Mouse (Mus musculus): ENCODE data around the gene Fam136a. TPM values are rescaled to one million over a fixed set of nuclear protein-coding genes. Genes with fewer than 3 reads are reported as not detected.

Gene Fam136a
- polyA plus RNA-seq, 1 experiment from 2014 or later, result 167 TPM

DNA sequence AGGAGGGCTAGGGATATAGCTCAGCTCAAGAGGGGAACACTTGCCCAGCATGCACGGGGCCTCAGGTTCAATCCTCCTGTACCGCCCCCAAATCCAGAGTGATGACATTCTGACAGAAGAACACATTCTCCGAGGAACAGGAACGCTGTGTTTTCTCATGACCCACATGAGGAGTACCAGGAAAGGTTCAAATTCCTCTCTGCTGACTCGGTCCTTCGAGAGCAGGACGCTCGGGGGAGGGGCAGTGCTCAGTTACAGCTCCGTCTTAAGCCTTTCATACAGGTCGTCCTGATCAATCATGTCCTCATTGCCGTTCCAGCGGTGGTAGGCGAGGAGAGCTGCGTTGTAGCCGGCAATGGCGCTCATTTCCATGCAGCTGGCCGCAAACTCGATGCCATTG is 23.0 kb downstream of the Fam136a start:
- no peak for ATAC-seq
- Histone ChIP-seq H3K9ac (no peak overlapping the region), H3K36me3 (peaks cover 41% of the 10 kb centered on the region), H3K9me3 (no peaks in the 10 kb centered on the region), H3K4me3 (replicated peaks) (no peak overlapping the region), H3K27me3 (replicated peaks) (no peaks in the 10 kb centered on the region), H3K4me2 (replicated peaks) (no peak overlapping the region), H3K4me1 (replicated peaks) (no peaks in the 10 kb centered on the region), H3K27ac (no peak overlapping the region)
- 79% methylated on average over 18 of the region's 18 CpGs for WGBS

DNA sequence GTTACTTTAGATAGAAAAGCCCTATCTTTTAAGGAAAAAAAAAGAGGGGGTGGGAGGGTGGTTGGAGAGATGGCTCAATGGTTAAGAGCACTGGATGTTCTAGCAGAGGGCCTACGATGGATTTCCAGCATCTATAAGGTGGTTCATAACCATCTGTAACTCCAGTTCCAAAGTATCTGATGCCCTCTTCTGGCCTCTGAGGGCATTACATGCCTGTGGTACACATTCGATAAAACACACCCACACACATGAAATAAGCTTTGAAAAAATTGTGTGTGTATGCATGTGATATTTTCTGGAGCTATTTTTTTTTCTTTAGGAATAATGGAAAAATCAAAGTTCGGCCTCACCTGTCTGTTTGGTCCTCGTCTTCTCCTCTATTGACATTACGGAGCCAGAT is 25.9 kb downstream of the Fam136a start:
- Histone ChIP-seq H3K27me3 (replicated peaks) (no peaks in the 10 kb centered on the region), H3K9ac (no peak overlapping the region), H3K4me1 (replicated peaks) (peaks cover 6% of the 10 kb centered on the region; the same call in 1 of the 2 replicates), H3K4me2 (replicated peaks) (no peak overlapping the region), H3K36me3 (peaks cover 41% of the 10 kb centered on the region), H3K4me3 (replicated peaks) (no peak overlapping the region), H3K27ac (no peak overlapping the region), H3K9me3 (no peaks in the 10 kb centered on the region)
- 87% methylated on average over 5 of the region's 5 CpGs for WGBS
- no peak for ATAC-seq

DNA sequence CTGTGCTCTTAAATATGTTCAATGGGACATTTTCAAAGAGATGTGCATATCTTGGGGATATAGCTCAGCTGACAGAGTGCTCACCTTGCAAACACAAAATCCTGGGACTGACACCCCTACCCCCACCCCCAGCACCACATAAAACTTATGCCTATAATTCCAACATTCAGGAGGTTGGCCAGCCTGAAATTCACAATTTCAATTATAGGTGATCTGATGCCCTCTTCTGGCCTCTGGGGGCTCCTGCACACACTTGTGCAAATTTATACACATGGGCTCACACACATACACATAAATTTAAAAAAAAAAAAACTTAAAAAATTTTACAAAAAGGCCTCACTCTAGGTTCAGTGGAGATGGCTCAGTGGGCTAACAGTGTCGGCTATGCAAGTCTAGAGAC is 27.7 kb downstream of the Fam136a start:
- 97% methylated on average over 1 of the region's 1 CpGs for WGBS
- Histone ChIP-seq H3K4me2 (replicated peaks) (no peak overlapping the region), H3K36me3 (peaks cover 36% of the 10 kb centered on the region), H3K9me3 (no peaks in the 10 kb centered on the region), H3K4me1 (replicated peaks) (peaks cover 12% of the 10 kb centered on the region), H3K27ac (no peak overlapping the region), H3K27me3 (replicated peaks) (no peaks in the 10 kb centered on the region), H3K4me3 (replicated peaks) (no peak overlapping the region), H3K9ac (no peak overlapping the region)
- ATAC-seq, result no peak

DNA sequence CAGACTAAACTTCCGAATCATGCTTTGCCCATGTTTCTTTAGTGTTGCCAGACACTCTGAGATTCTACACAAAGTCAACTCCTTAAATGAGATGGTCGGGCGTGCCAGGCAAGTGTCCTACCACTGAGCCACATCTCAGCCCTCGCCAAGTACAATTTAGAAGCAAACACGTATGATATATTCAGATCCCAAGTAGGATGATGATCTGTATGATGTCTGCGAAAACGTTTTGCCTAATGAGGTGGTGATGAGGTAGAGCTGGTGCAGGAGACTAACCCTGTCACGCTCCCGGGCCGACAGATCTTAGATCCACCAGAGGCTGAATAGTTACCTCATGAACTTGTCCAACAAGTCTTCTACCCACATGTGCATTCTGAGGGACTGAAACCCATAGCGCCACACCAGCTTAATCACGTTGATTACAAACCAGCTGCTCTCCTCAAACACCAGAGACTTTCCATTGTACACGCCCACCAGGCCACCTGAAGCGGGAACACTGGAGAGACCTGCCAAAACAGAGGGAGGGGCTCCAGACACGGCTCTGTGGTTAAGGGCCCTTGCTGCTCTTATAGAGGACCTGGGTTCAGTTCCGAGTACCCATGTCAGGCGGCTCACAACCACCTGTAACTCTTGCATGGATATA is 28.8 kb downstream of the Fam136a start:
- no peak overlapping the region for H3K4me2 ChIP-seq (replicated peaks)
- no peaks in the 10 kb centered on the region for H3K27me3 ChIP-seq (replicated peaks)
- no peak overlapping the region for H3K9ac ChIP-seq
- ATAC-seq, result no peak
- H3K4me1 ChIP-seq (replicated peaks), result peaks cover 12% of the 10 kb centered on the region
- H3K4me3 ChIP-seq (replicated peaks), result no peak overlapping the region
- no peak overlapping the region for H3K27ac ChIP-seq
- H3K36me3 ChIP-seq, result peaks cover 27% of the 10 kb centered on the region
- WGBS, result 84% methylated on average over 17 of the region's 17 CpGs
- no peaks in the 10 kb centered on the region for H3K9me3 ChIP-seq

DNA sequence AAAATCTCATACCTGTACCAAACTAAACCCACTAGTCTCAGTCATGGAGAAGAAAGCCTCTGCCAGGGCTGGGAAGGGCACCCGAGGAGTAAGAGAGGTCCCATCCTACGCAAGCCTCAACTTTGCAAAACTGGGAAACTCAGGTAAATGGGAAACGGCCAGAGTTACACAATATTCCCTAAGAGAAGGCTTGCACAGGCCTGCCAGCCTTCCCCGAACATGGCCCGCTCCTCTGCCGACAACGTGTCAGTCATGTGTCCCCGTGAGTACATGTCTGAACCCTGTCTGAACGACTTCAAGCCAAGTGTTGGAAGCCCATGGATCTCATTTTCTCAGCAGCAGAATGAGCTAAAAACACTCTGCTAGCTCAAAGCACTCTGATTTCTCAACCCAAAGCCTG is 29.6 kb downstream of the Fam136a start:
- Histone ChIP-seq H3K36me3 (peaks cover 22% of the 10 kb centered on the region), H3K9me3 (no peaks in the 10 kb centered on the region), H3K4me2 (replicated peaks) (peak overlapping the region; percentile 73; the same call in 1 of the 2 replicates), H3K9ac (no peak overlapping the region), H3K4me1 (replicated peaks) (peaks cover 12% of the 10 kb centered on the region), H3K27ac (no peak overlapping the region), H3K4me3 (replicated peaks) (no peak overlapping the region), H3K27me3 (replicated peaks) (no peaks in the 10 kb centered on the region)
- ATAC-seq, result no peak
- 92% methylated on average over 9 of the region's 9 CpGs for WGBS

DNA sequence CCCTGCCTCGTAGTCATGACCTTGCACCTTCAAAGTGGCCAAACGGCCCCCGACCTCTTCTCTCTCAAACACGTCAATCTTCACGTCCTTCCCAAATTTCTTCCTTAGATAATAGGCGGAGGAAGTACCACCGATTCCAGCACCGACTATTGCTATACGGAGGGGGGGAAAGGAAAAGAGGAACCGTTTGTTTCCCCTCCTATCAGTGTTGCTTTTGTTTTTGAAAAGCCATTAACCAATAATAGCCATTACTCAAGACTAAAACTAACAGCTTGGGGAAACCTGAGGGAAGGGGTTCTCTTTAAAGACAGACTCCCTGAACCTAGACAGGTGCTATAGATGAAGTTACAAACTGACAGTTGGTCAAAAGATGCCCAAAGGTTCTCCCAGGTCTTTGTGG is 30.5 kb downstream of the Fam136a start:
- Histone ChIP-seq H3K27ac (peak overlapping the region; percentile 78; the same call in 1 of the 2 replicates), H3K9me3 (no peaks in the 10 kb centered on the region), H3K27me3 (replicated peaks) (no peaks in the 10 kb centered on the region), H3K4me1 (replicated peaks) (peaks cover 15% of the 10 kb centered on the region), H3K36me3 (peaks cover 15% of the 10 kb centered on the region), H3K4me2 (replicated peaks) (peak overlapping the region; percentile 73), H3K4me3 (replicated peaks) (peak overlapping the region; percentile 73), H3K9ac (peak overlapping the region; percentile 75)
- no peak for ATAC-seq
- WGBS, result 29% methylated on average over 10 of the region's 10 CpGs

DNA sequence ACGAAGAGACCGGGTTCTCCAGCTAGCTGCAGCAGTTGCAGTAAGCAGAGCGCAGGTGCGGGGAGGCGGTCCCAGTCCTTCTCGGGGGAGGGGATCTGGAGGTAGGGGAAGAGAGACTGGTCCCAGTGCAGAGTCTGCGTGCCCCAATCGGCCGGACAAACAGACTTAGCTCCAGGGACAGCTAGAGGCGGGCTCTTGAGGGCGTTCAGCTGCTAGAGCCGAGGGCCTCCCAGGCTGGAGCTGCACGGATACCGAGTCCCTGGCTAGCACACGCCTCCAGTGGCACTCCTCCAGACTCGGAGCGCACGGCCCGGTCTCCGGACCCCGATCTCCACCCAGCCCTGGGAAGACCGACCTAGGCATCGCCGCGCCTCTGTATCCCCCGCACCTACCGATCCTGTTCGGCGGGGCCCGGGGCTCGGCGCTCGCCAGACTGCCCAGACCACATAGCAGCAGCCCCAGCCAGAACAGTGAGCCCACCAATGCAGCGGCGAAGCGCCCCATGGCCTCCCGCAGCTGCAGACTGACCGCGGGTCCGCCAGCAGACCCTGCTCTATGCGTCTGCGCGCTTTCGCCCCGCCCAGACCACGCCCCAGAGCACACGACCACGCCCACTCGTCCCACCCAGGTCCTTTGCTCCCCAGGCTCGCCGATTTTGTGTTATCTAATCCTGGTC is 31.3 kb downstream of the Fam136a start, which contains the start of gene Pcyox1:
Gene Pcyox1, minus strand, starts transcription at position 574 of the 676 bp plus-strand sequence.
- peak within 1 kb of the TSS; percentile 73 for H3K4me3 ChIP-seq (replicated peaks)
- H3K27me3 ChIP-seq (replicated peaks), result no peaks in the 10 kb centered on the region
- ATAC-seq, result peak; percentile 96
- WGBS, result under 1% methylated on average over 51 of the region's 51 CpGs
- no peaks in the 10 kb centered on the region for H3K9me3 ChIP-seq
- peaks cover 7% of the 10 kb centered on the region for H3K36me3 ChIP-seq
- peaks cover 17% of the 10 kb centered on the region for H3K4me1 ChIP-seq (replicated peaks)
- H3K9ac ChIP-seq, result peak within 1 kb of the TSS; percentile 75
- peak within 1 kb of the TSS; percentile 73 for H3K4me2 ChIP-seq (replicated peaks)
- H3K27ac ChIP-seq, result peak within 1 kb of the TSS; percentile 78

DNA sequence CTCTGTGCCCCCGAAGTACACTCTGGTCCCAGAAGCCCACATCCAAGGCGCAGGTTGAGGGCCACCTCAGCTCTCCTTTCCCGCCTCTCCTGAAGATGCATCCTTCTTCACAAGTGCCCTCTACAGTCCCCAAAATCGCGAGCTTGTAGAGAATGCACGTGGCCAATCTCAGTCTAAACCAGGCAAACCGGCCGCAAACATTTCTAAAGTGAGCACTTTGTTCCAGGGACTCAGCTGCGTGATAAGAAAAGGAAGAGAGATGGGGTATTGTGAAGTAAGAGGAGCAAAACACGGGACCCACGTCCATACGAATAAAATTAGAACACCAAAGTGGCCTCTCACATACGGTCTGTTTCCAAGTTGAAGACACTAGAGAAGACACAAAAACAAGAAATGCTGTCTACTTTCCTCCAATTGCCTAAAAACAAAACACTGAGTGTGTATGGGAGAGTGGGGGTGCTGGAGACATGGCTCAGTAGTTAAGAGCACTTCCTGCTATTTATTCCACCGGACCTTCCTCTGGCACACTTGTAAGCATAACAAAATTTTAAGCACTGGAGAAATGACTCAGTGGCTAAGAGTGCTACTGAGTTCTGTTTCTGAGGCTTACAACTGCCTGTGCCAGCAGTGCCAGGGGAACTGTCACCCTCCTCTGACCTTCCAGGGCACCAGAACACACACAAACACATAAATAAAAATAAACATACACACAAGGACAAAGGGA is 32.0 kb downstream of the Fam136a start:
- Histone ChIP-seq H3K4me2 (replicated peaks) (peak overlapping the region; percentile 73), H3K36me3 (peaks cover 2% of the 10 kb centered on the region; the same call in 1 of the 2 replicates), H3K27ac (peak overlapping the region; percentile 78), H3K27me3 (replicated peaks) (no peaks in the 10 kb centered on the region), H3K9ac (peak overlapping the region; percentile 75), H3K4me3 (replicated peaks) (peak overlapping the region; percentile 73), H3K9me3 (no peaks in the 10 kb centered on the region), H3K4me1 (replicated peaks) (peaks cover 17% of the 10 kb centered on the region)
- ATAC-seq, result peak; percentile 35
- 5% methylated on average over 14 of the region's 14 CpGs for WGBS

DNA sequence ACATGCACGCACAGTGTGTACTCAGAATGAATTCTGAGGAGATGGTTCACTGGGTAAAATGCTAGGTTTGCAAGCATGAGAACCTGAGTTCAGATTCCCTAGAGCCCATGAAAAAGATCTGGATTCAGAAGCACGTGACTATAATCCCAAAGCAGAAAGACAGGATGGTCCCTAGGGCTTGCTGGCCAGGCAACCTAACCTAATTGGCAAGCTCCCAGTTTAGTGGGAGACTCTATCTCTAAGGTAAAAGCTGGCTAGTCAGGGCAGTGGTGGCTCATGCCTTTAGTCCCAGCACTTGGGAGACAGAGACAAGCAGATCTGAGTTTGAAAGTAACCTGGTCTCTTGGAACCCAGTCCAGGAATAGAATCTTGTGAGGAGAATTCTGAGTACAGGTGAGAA is 33.5 kb downstream of the Fam136a start:
- Histone ChIP-seq H3K27ac (no peak overlapping the region), H3K4me3 (replicated peaks) (no peak overlapping the region), H3K36me3 (no peaks in the 10 kb centered on the region; the same call in 1 of the 2 replicates), H3K4me1 (replicated peaks) (peaks cover 17% of the 10 kb centered on the region), H3K4me2 (replicated peaks) (no peak overlapping the region), H3K9me3 (no peaks in the 10 kb centered on the region), H3K27me3 (replicated peaks) (no peaks in the 10 kb centered on the region), H3K9ac (no peak overlapping the region)
- WGBS, result 85% methylated on average over 2 of the region's 2 CpGs
- no peak for ATAC-seq

DNA sequence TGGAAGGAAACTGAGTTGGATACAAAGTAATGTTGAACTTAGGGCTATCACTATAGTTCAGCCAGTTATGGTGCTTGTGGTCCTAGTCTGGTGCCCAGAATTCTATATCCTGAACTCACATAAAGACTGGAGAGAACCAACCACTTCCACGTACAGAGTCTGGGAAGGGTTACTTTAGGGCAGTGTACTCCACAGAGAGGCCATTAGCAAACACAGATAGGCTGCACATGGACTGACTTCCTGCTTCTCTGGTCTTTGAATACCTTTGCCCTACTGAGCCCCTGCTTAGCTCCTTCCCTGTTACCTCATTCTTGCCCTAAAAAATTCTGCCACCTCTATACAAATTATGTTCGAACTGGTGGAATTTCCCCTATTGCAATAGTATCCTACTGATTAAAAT is 34.5 kb downstream of the Fam136a start:
- Histone ChIP-seq H3K4me2 (replicated peaks) (no peak overlapping the region), H3K36me3 (no peaks in the 10 kb centered on the region), H3K27me3 (replicated peaks) (no peaks in the 10 kb centered on the region), H3K4me1 (replicated peaks) (peaks cover 17% of the 10 kb centered on the region), H3K4me3 (replicated peaks) (no peak overlapping the region), H3K27ac (no peak overlapping the region), H3K9me3 (no peaks in the 10 kb centered on the region), H3K9ac (no peak overlapping the region)
- WGBS, result 64% methylated on average over 2 of the region's 2 CpGs
- no peak for ATAC-seq

DNA sequence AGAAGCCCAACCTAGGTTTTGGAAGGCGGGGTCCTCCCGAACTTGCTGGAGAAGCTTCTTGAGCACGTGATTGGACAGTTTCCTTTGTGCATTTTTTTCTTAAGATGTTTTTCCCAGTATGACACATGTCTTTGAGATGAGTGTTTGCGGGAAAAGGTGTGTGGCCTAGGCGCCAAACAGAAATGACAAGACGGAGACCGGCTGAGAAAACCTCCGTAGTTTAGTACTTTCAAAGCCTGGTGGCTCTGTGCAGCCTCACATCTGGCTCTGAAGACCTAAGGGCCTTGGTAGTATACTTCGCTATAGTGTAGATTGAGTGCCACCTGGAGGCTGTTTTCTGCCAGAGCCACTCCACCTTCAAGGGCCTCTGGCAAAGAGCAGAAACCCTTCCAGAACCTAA is 35.5 kb downstream of the Fam136a start:
- H3K9me3 ChIP-seq, result no peaks in the 10 kb centered on the region
- H3K36me3 ChIP-seq, result no peaks in the 10 kb centered on the region
- peak overlapping the region; percentile 23 for H3K4me3 ChIP-seq (replicated peaks)
- no peak overlapping the region for H3K9ac ChIP-seq
- peak; percentile 18; the same call in 1 of the 2 replicates for ATAC-seq
- peak overlapping the region; percentile 53 for H3K4me2 ChIP-seq (replicated peaks)
- peak overlapping the region; percentile 32; the same call in 1 of the 2 replicates for H3K27ac ChIP-seq
- WGBS, result 5% methylated on average over 9 of the region's 9 CpGs
- peaks cover 17% of the 10 kb centered on the region for H3K4me1 ChIP-seq (replicated peaks)
- H3K27me3 ChIP-seq (replicated peaks), result no peaks in the 10 kb centered on the region
